Mouse (Mus musculus) embryonic facial prominence, embryonic 11.5 days (tissue): ENCODE measurements around the gene Mast4. TPM values are rescaled to one million over a fixed set of nuclear protein-coding genes. Genes with fewer than 3 reads are reported as not detected.

Experiments used
- ATAC-seq: fragments of 200-750 bp; cut with Nextera tagmentation; replicated peaks from 2 replicates; pipeline ENCODE4 v1.8.0; 2017; ENCODE audit warnings: low read depth; ENCODE audit not compliant: insufficient number of reproducible peaks, low FRiP score, low TSS enrichment
- DNase-seq: peaks from one replicate; pipeline ENCODE4 v3.0.0-alpha.2; 2015; ENCODE audit warnings: low spot score
- H3K27ac ChIP-seq: fragments of 300-500 bp; sonication (generic); replicated peaks from 2 replicates; pipeline ENCODE4 v1.5.1; 2014; ENCODE audit warnings: mild to moderate bottlenecking, low read depth, low read length, control low read depth
- H3K27me3 ChIP-seq: fragments of 300-500 bp; sonication (generic); 2 replicates; pipeline ENCODE4 v1.6.1; 2014; ENCODE audit warnings: mild to moderate bottlenecking, low read length, moderate library complexity, mixed read lengths; ENCODE audit not compliant: control insufficient read depth, insufficient read depth
- H3K36me3 ChIP-seq: fragments of 300-500 bp; sonication (generic); replicated peaks from 2 replicates; pipeline ENCODE4 v1.6.1; 2014; ENCODE audit warnings: low read depth, mild to moderate bottlenecking, low read length, moderate library complexity, mixed read lengths; ENCODE audit not compliant: control insufficient read depth, insufficient read depth
- H3K4me1 ChIP-seq: fragments of 300-500 bp; sonication (generic); 2 replicates; pipeline ENCODE4 v1.6.1; 2014; ENCODE audit warnings: low read length, mixed read lengths; ENCODE audit not compliant: control insufficient read depth, insufficient read depth
- H3K4me2 ChIP-seq: fragments of 300-500 bp; sonication (generic); 2 replicates; pipeline ENCODE4 v1.6.1; 2014; ENCODE audit warnings: low read depth, mild to moderate bottlenecking, control low read depth, low read length, moderate library complexity
- H3K4me3 ChIP-seq: fragments of 300-500 bp; sonication (generic); 2 replicates; pipeline ENCODE4 v1.5.1; 2014; ENCODE audit warnings: low read depth, low read length, control low read depth
- H3K9ac ChIP-seq: fragments of 300-500 bp; sonication (generic); replicated peaks from 2 replicates; pipeline ENCODE4 v1.6.1; 2014; ENCODE audit warnings: mild to moderate bottlenecking, control low read depth, low read length
- H3K9me3 ChIP-seq: fragments of 300-500 bp; sonication (generic); replicated peaks from 2 replicates; pipeline ENCODE4 v1.6.1; 2016; ENCODE audit warnings: mild to moderate bottlenecking, low read length, inconsistent platforms, mixed read lengths; ENCODE audit not compliant: control insufficient read depth
- WGBS: fragments of 180-500 bp; shearing (Covaris S2); extraction: QIAGEN DNeasy Blood & Tissue Kit; methylation state at CpG from one replicate; pipeline ENCODE4 v1.1.7; 2014; 5-methylcytosine and 5-hydroxymethylcytosine counted together
- polyA plus RNA-seq: library from polyadenylated mRNA; unstranded; fragments of >200 nt; fragmentation: Nextera tagmentation; extraction: Ambion mirVana; gene quantifications from 2 replicates; pipeline ENCODE4 v1.2.1, GENCODE M21; 2014

Gene Mast4
- polyA plus RNA-seq, 1 experiment from 2014 or later, result 17.1 TPM

DNA sequence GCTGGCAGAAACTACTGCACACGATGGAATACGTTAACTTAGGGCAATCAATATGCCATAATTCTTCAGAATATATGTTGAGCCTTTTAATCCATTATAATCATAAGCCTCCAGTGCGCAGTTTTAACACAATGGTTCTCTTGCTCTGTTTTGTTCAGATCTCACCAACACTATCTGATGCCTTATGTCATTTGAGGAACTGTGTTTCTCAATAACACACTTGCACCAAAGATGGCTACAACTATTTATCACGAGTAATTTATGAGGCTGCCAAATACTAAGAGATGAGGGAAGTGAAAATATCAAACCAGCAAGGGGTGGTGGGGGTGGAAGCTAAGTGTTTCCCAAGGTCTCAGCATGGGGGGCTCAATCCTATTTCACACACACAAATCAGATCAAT is 448.1 kb downstream of the Mast4 start:
- H3K4me3 ChIP-seq, result no peak overlapping the region
- no peaks in the 10 kb centered on the region for H3K4me1 ChIP-seq
- no peak overlapping the region for H3K27ac ChIP-seq
- H3K36me3 ChIP-seq, result no peaks in the 10 kb centered on the region
- 88% methylated on average over 4 of the region's 4 CpGs for WGBS
- ATAC-seq (no peak), DNase-seq (no peak)
- H3K9ac ChIP-seq, result no peak overlapping the region
- H3K27me3 ChIP-seq, result no peaks in the 10 kb centered on the region
- H3K4me2 ChIP-seq, result no peak overlapping the region
- no peaks in the 10 kb centered on the region for H3K9me3 ChIP-seq

GRCm38 (mm10) chr13:102880381-102881076 is 453.8 kb downstream of the Mast4 start:
- no peaks in the 10 kb centered on the region for H3K9me3 ChIP-seq
- no peak for DNase-seq
- no peak overlapping the region for H3K27ac ChIP-seq
- no peak overlapping the region for H3K9ac ChIP-seq
- no peak for ATAC-seq
- H3K4me2 ChIP-seq, result no peak overlapping the region
- H3K4me1 ChIP-seq, result no peaks in the 10 kb centered on the region
- no peaks in the 10 kb centered on the region for H3K27me3 ChIP-seq
- no peak overlapping the region for H3K4me3 ChIP-seq
- H3K36me3 ChIP-seq, result no peaks in the 10 kb centered on the region
- WGBS, result 94% methylated on average over 7 of the region's 7 CpGs

DNA sequence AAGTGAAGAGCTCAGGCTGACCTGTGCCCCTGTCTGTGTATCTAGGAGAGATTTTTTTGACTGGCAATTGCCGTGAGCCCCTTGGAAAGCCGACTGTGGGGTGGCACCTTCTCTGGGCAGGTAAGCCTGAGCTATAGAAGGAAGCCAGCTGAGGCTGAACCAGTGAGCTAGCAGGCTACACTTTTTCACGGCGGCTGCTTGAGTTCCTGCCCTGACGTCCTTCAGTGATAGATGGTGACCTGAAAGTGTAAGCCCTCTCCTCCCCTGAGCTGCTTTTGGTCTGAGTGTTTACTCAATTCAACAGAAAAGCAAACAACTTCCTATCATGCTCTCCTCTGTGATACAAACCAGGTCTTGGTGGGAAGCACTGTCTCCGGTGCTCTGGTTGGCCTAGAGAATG is 455.7 kb downstream of the Mast4 start:
- no peaks in the 10 kb centered on the region for H3K9me3 ChIP-seq
- DNase-seq (no peak), ATAC-seq (no peak)
- no peak overlapping the region for H3K9ac ChIP-seq
- H3K36me3 ChIP-seq, result no peaks in the 10 kb centered on the region
- H3K4me1 ChIP-seq, result no peaks in the 10 kb centered on the region
- H3K27me3 ChIP-seq, result no peaks in the 10 kb centered on the region
- WGBS, result 71% methylated on average over 6 of the region's 6 CpGs
- H3K4me2 ChIP-seq, result no peak overlapping the region
- no peak overlapping the region for H3K27ac ChIP-seq
- H3K4me3 ChIP-seq, result no peak overlapping the region

- Histone ChIP-seq H3K4me1 (no peaks in the 10 kb centered on the region), H3K4me3 (no peak overlapping the region), H3K27me3 (no peaks in the 10 kb centered on the region), H3K4me2 (no peak overlapping the region), H3K36me3 (no peaks in the 10 kb centered on the region), H3K9me3 (no peaks in the 10 kb centered on the region), H3K9ac (no peak overlapping the region), H3K27ac (no peak overlapping the region)
- no peak for DNase-seq
- no peak for ATAC-seq
- WGBS, result 89% methylated on average over 12 of the region's 12 CpGs
These were observed 456.5 kb downstream of the Mast4 start for GRCm38 (mm10) chr13:102877766-102878325.

- no peak for ATAC-seq
These were observed 457.1 kb downstream of the Mast4 start for GRCm38 (mm10) chr13:102877154-102877553.

GRCm38 (mm10) chr13:102875520-102875919 is 458.8 kb downstream of the Mast4 start:
- H3K4me3 ChIP-seq, result no peak overlapping the region
- 73% methylated on average over 8 of the region's 8 CpGs for WGBS

More at GRCm38 (mm10) chr13:102877154-102877553, 457.1 kb downstream of the Mast4 start:
- Histone ChIP-seq H3K27me3 (no peaks in the 10 kb centered on the region), H3K36me3 (no peaks in the 10 kb centered on the region), H3K4me1 (no peaks in the 10 kb centered on the region), H3K4me2 (no peak overlapping the region), H3K9ac (no peak overlapping the region), H3K4me3 (no peak overlapping the region), H3K27ac (no peak overlapping the region), H3K9me3 (no peaks in the 10 kb centered on the region)
- DNase-seq, result no peak
- 75% methylated on average over 8 of the region's 8 CpGs for WGBS

GRCm38 (mm10) chr13:102875144-102875476 is 459.2 kb downstream of the Mast4 start:
- DNase-seq (no peak), ATAC-seq (no peak)
- H3K4me3 ChIP-seq, result no peak overlapping the region
- H3K27ac ChIP-seq, result no peak overlapping the region
- no peaks in the 10 kb centered on the region for H3K4me1 ChIP-seq
- 42% methylated on average over 3 of the region's 3 CpGs for WGBS
- no peaks in the 10 kb centered on the region for H3K27me3 ChIP-seq
- no peaks in the 10 kb centered on the region for H3K9me3 ChIP-seq
- no peak overlapping the region for H3K9ac ChIP-seq
- H3K4me2 ChIP-seq, result no peak overlapping the region
- no peaks in the 10 kb centered on the region for H3K36me3 ChIP-seq

More at GRCm38 (mm10) chr13:102875520-102875919, 458.8 kb downstream of the Mast4 start:
- Histone ChIP-seq H3K36me3 (no peaks in the 10 kb centered on the region), H3K9ac (no peak overlapping the region), H3K27ac (no peak overlapping the region), H3K27me3 (no peaks in the 10 kb centered on the region), H3K4me2 (no peak overlapping the region), H3K4me1 (no peaks in the 10 kb centered on the region), H3K9me3 (no peaks in the 10 kb centered on the region)
- DNase-seq (no peak), ATAC-seq (no peak)

- no peak overlapping the region for H3K4me2 ChIP-seq
- no peak for ATAC-seq
- H3K36me3 ChIP-seq, result no peaks in the 10 kb centered on the region
- no peaks in the 10 kb centered on the region for H3K9me3 ChIP-seq
- H3K4me3 ChIP-seq, result no peak overlapping the region
- 77% methylated on average over 14 of the region's 14 CpGs for WGBS
- no peak for DNase-seq
- no peaks in the 10 kb centered on the region for H3K4me1 ChIP-seq
- H3K27ac ChIP-seq, result no peak overlapping the region
- no peaks in the 10 kb centered on the region for H3K27me3 ChIP-seq
- no peak overlapping the region for H3K9ac ChIP-seq
These were observed 459.7 kb downstream of the Mast4 start for GRCm38 (mm10) chr13:102874465-102875143.
